Mouse (Mus musculus): ENCODE data around the gene Ncstn. TPM values are rescaled to one million over a fixed set of nuclear protein-coding genes. Genes with fewer than 3 reads are reported as not detected.

Gene Ncstn
- polyA plus RNA-seq (2012; rRNA removed), result 99.1 and 101 TPM in 2 replicates

DNA sequence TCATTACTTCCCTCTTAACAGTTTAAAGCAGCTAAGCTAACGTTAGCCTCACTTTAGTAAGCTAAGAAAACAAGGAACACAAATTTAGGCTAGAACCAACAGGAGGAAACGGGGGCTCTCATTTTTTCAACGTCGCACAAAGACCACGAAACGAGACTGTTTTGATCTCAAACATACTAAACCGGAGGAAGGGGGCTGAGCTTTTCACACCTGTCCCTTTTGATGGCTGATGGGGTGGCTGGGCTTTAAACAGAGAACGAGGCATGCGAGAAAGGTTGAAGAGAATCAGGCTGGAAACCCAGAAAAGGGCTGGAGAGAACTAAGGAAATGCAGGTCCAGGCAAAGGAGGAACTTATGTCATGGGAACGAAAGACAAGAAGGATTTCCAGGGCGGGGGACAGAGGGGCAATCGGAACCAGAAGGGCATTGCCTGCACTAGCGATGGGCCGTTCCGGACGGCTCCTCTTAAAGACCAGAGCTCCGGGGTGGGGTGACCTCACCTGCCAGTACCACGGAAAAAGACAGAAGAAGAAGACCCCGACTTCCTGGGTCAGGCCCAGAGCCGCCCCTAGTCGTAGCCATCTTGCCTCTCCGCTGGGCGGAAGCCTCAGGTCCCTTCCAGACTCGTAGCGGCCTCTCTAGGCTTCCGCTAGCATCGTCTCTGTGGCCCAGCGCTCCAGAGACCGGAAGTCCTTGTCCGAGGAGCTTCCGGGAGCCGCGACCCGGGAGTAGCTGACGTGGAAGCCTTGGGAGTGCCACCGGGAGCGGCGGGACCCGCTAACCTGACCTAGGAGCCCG lies at the start of gene Ncstn, which contains the start of gene Copa:
Ncstn (minus strand) TSS at position 695 of the 798 bp plus-strand sequence.
Copa (plus strand) TSS at position 429 of the 798 bp plus-strand sequence.

GRCm38 (mm10) chr1:172126376-172127347 lies 44.1 kb upstream of the Ncstn start, which contains the start of gene Pex19:
Gene Pex19 (plus strand): TSS chr1:172126755.

GRCm38 (mm10) chr1:172057491-172057921 lies 25.1 kb downstream of the Ncstn start, which contains the start of gene Nhlh1:
Gene Nhlh1 (minus strand): TSS chr1:172057573.

DNA sequence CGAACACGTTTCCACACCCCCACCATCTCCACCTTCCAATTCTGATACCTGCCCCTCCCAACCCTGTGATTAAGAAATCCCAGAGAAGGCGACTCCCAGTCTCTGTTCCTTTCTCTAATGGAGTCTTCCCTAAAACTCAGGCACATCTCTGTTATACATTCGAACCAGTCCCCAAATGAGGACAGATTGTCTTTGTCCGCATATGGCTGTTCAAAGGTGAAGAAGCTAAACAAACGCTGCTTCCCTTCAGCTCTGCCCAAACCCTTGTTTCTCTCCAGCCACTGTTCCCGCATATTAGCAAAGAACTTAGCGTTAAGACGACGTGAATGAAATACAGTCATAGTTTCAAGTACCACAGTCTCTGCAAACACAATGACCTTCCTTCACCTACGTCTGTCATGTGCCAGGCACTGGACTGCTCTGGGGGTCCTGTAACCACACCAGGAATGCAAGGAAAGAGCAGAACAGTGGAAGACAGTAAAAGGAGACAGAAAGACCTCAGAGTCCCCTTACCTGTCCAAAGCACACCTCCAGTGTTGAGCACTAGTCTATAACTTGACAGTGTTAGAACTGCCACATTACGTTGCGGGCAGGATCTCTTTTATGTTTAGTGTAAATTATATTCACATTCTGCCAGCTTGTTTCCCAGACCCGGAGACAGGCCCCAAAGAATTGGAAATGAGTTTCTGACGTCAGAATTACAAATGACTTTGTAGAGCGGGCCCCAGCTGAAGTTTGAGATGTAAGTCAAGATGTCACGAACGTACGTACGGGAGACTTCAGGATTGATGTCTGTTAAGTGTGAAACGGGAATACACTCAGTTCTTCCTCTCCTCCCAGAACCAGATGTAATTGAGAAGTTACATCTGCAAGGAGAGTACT lies 54.0 kb downstream of the Ncstn start, which contains the start of gene Vangl2:
Vangl2 (minus strand) TSS at position 51 of the 882 bp plus-strand sequence.

Other genes with a start within 250 kb of the Ncstn start
- gene Cd84, start 243.1 kb downstream of the Ncstn start, polyA plus RNA-seq (2012; rRNA removed), result 0.44 and 0.59 TPM in 2 replicates
- gene Gm10521, start 187.1 kb downstream of the Ncstn start, polyA plus RNA-seq (2012; rRNA removed), result 0.08 and 0.09 TPM in 2 replicates
- 0.20 and 0.27 TPM in 2 replicates for gene Slamf6, start 165.3 kb downstream of the Ncstn start, polyA plus RNA-seq (2012; rRNA removed)
- gene Vangl2, start 54.4 kb downstream of the Ncstn start, polyA plus RNA-seq (2012; rRNA removed), result 2.5 and 2.6 TPM in 2 replicates
- not detected in 2 replicates for gene Nhlh1, start 25.2 kb downstream of the Ncstn start, polyA plus RNA-seq (2012; rRNA removed)
- gene Copa, start 266 bp downstream of the Ncstn start, polyA plus RNA-seq (2012; rRNA removed), result 26.1 and 37.2 TPM in 2 replicates
- gene Pex19, start 44.0 kb upstream of the Ncstn start, polyA plus RNA-seq (2012; rRNA removed), result 41.3 and 47.3 TPM in 2 replicates
- 43.7 and 46.7 TPM in 2 replicates for gene Dcaf8, start 65.3 kb upstream of the Ncstn start, polyA plus RNA-seq (2012; rRNA removed)
- 26.6 and 27.5 TPM in 2 replicates for gene Pea15a, start 124.0 kb upstream of the Ncstn start, polyA plus RNA-seq (2012; rRNA removed)
- 0.22 and 0.60 TPM in 2 replicates for gene Casq1, start 137.1 kb upstream of the Ncstn start, polyA plus RNA-seq (2012; rRNA removed)
- gene Atp1a4, start 175.6 kb upstream of the Ncstn start, polyA plus RNA-seq (2012; rRNA removed), result 0.06 TPM in 1 of 2 replicates, not detected in the other
- 141 and 148 TPM in 2 replicates for gene Igsf8, start 178.8 kb upstream of the Ncstn start, polyA plus RNA-seq (2012; rRNA removed)
- gene Atp1a2, start 215.3 kb upstream of the Ncstn start, polyA plus RNA-seq (2012; rRNA removed), result 10.9 and 12.5 TPM in 2 replicates
- 0.27 and 0.28 TPM in 2 replicates for gene Kcnj9, start 246.5 kb upstream of the Ncstn start, polyA plus RNA-seq (2012; rRNA removed)